Mouse (Mus musculus) gastrocnemius, postnatal 4 days (tissue): ENCODE data around the gene Ext2. TPM values are rescaled to one million over a fixed set of nuclear protein-coding genes. Genes with fewer than 3 reads are reported as not detected.

Source experiments
- DNase-seq, 2 experiments: peaks; one replicate each; pipeline ENCODE4 v3.0.0; 2021 to 2022; ENCODE audit warnings: low spot score in 2 of 2, mixed read lengths in 2 of 2
- total RNA-seq, 2 experiments: library from RNA; stranded (reverse); gene quantifications; 2 replicates each; pipeline ENCODE4 v1.2.3; 2021

Ext2 gene
- total RNA-seq, 2 experiments from 2014 or later: 61.4 to 65.5 TPM

GRCm38 (mm10) chr2:93690064-93690930, 132.1 kb downstream of the Ext2 start:
- no peak for DNase-seq

GRCm38 (mm10) chr2:93683674-93684073, 138.7 kb downstream of the Ext2 start:
- DNase-seq: no peak

GRCm38 (mm10) chr2:93682601-93683202, 139.7 kb downstream of the Ext2 start:
- no peak for DNase-seq

GRCm38 (mm10) chr2:93681321-93681720, 141.0 kb downstream of the Ext2 start:
- DNase-seq: no peak

GRCm38 (mm10) chr2:93677231-93677630, 145.1 kb downstream of the Ext2 start:
- no peak for DNase-seq

GRCm38 (mm10) chr2:93671573-93672184, 150.7 kb downstream of the Ext2 start:
- no peak for DNase-seq

- no peak for DNase-seq
Measured at GRCm38 (mm10) chr2:93666146-93666858, 156.1 kb downstream of the Ext2 start.

GRCm38 (mm10) chr2:93665472-93665871, 156.9 kb downstream of the Ext2 start:
- no peak for DNase-seq

GRCm38 (mm10) chr2:93662240-93662865, 160.0 kb downstream of the Ext2 start:
- no peak for DNase-seq

GRCm38 (mm10) chr2:93661096-93661495, 161.3 kb downstream of the Ext2 start:
- no peak for DNase-seq

- no peak for DNase-seq
Measured at GRCm38 (mm10) chr2:93659705-93660308, 162.6 kb downstream of the Ext2 start.

GRCm38 (mm10) chr2:93659004-93659403, 163.4 kb downstream of the Ext2 start:
- no peak for DNase-seq

- no peak for DNase-seq
Measured at GRCm38 (mm10) chr2:93654336-93655055, 167.9 kb downstream of the Ext2 start.

GRCm38 (mm10) chr2:93649243-93649870, 173.0 kb downstream of the Ext2 start:
- no peak for DNase-seq

- DNase-seq: no peak
Measured at GRCm38 (mm10) chr2:93647924-93648575, 174.3 kb downstream of the Ext2 start.

GRCm38 (mm10) chr2:93647051-93647923, 175.1 kb downstream of the Ext2 start:
- no peak for DNase-seq

GRCm38 (mm10) chr2:93645626-93646320, 176.6 kb downstream of the Ext2 start:
- DNase-seq: no peak
